Mouse (Mus musculus) megakaryocyte, embryonic 14.5 days (primary cell): Measurements from ENCODE around the gene Methig1. TPM values are rescaled to one million over a fixed set of nuclear protein-coding genes. Genes with fewer than 3 reads are reported as not detected.
"Not testable (repeated sequence)": the region's sequence is repeated elsewhere in the genome, so short reads cannot be mapped to it uniquely, and the experiment has no call there.

Experiments
- H3K27me3 ChIP-seq: replicated peaks from 2 replicates; pipeline ENCODE3; 2012; ENCODE audit warnings: inconsistent platforms
- H3K36me3 ChIP-seq: replicated peaks from 2 replicates; pipeline ENCODE3; 2012; ENCODE audit warnings: low read length, inconsistent platforms, mixed read lengths
- H3K4me1 ChIP-seq: 2 replicates; pipeline ENCODE4 v1.6.1; 2012; ENCODE audit warnings: inconsistent platforms
- H3K4me3 ChIP-seq: replicated peaks from 2 replicates; pipeline ENCODE3; 2012; ENCODE audit warnings: moderate library complexity, mild to moderate bottlenecking, inconsistent platforms
- H3K9me3 ChIP-seq: 2 replicates; pipeline ENCODE4 v1.6.1; 2012; ENCODE audit warnings: inconsistent platforms
- FLI1 ChIP-seq: IDR thresholded peaks from 2 replicates; pipeline ENCODE4 v1.6.1; 2012; ENCODE audit warnings: low read length, inconsistent platforms, mixed read lengths
- GATA1 ChIP-seq: IDR thresholded peaks from 3 replicates; pipeline ENCODE4 v1.6.1; 2012; ENCODE audit warnings: mixed read lengths, low read length, inconsistent platforms, borderline replicate concordance
- polyA plus RNA-seq: library from polyadenylated mRNA; stranded (reverse); fragments of >175 nt; gene quantifications from 2 replicates; pipeline ENCODE4 v1.2.3, GENCODE M21; 2012; ENCODE audit warnings: low replicate concordance; ENCODE audit not compliant: insufficient read depth

Methig1 gene
- polyA plus RNA-seq, 1 experiment = not detected

DNA sequence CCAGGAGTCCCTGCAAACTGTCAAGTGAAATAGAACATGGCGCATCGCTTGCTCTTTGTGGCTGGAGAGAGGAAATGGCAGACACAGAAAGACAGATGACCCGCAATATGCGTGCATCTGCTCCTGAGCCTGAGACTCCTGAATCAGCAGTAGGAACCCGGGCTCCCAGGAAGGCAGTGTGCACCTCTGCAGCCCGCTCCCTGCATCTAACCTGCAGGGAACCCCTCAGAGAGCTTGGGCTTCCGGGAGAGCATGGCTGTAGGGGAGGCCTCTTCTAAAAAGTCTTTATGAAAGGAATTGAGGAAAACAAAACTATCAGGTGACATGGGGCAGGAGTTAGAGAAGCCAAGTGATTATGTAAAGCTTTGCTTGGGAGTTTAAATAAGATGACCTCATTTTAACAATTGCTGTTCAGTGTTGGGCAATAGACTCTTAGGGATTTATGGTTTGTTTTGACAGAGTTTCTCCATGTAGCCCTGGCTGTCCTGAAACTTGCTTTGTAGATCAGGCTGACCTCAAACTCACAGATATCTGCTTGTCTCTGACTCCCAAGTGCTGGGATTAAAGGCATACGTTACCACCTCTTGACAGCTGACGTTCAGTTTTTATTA is 32.5 kb upstream of the Methig1 start:
- no peak overlapping the region for H3K4me3 ChIP-seq
- no peaks in the 10 kb centered on the region for H3K9me3 ChIP-seq
- no peaks in the 10 kb centered on the region for H3K36me3 ChIP-seq
- TF ChIP-seq FLI1 (no peak), GATA1 (no peak)
- peaks cover 27% of the 10 kb centered on the region for H3K4me1 ChIP-seq
- H3K27me3 ChIP-seq = peaks cover 2% of the 10 kb centered on the region

GRCm38 (mm10) chr15:100321134-100321533 is 31.8 kb upstream of the Methig1 start:
- H3K4me1 ChIP-seq = peaks cover 27% of the 10 kb centered on the region
- H3K36me3 ChIP-seq = no peaks in the 10 kb centered on the region
- H3K27me3 ChIP-seq = peaks cover 6% of the 10 kb centered on the region
- no peaks in the 10 kb centered on the region for H3K9me3 ChIP-seq
- no peak overlapping the region for H3K4me3 ChIP-seq
- TF ChIP-seq FLI1 = no peak
- TF ChIP-seq GATA1 = no peak

GRCm38 (mm10) chr15:100324021-100324591 is 28.8 kb upstream of the Methig1 start:
- TF ChIP-seq FLI1 (no peak), GATA1 (no peak)
- H3K36me3 ChIP-seq = no peaks in the 10 kb centered on the region
- H3K4me1 ChIP-seq = peaks cover 20% of the 10 kb centered on the region
- H3K4me3 ChIP-seq = no peak overlapping the region
- peaks cover 8% of the 10 kb centered on the region for H3K27me3 ChIP-seq
- no peaks in the 10 kb centered on the region for H3K9me3 ChIP-seq

DNA sequence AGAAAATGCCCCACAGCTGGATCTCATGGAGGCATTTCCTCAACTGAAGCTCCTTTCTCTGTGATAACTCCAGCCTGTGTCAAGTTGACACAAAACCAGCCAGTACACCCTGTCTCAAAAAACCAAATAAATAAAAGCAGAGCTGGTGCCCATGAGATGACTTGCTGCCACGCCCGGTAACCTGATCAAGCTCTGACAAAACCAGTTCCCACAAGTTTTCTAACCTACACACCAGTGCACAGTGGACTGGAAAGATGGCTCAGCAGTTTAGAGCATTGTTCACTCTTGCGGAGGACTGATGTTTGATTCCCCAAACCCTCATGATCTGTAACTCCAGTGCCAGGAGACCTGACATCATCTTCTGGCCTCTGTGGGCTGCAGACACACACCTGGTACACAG is 27.7 kb upstream of the Methig1 start:
- Histone ChIP-seq H3K36me3 (no peaks in the 10 kb centered on the region), H3K4me3 (no peak overlapping the region), H3K9me3 (no peaks in the 10 kb centered on the region), H3K27me3 (peaks cover 8% of the 10 kb centered on the region), H3K4me1 (peaks cover 12% of the 10 kb centered on the region)
- no peak for TF ChIP-seq FLI1
- no peak for TF ChIP-seq GATA1

GRCm38 (mm10) chr15:100328089-100328488 is 24.9 kb upstream of the Methig1 start:
- H3K36me3 ChIP-seq, H3K4me3 ChIP-seq, H3K9me3 ChIP-seq, H3K27me3 ChIP-seq: not testable (repeated sequence)
- H3K4me1 ChIP-seq = peaks cover 13% of the 10 kb centered on the region; the same call in 1 of the 2 replicates

- not testable (repeated sequence) for H3K4me1 ChIP-seq, H3K4me3 ChIP-seq
Observed at GRCm38 (mm10) chr15:100329336-100329735, 23.6 kb upstream of the Methig1 start.

GRCm38 (mm10) chr15:100330739-100331138 is 22.2 kb upstream of the Methig1 start:
- no peak for TF ChIP-seq GATA1
- no peak for TF ChIP-seq FLI1
- Histone ChIP-seq H3K9me3 (no peaks in the 10 kb centered on the region), H3K36me3 (no peaks in the 10 kb centered on the region), H3K27me3 (peaks cover 4% of the 10 kb centered on the region), H3K4me1 (peaks cover 7% of the 10 kb centered on the region; the same call in 1 of the 2 replicates), H3K4me3 (no peak overlapping the region)

More at GRCm38 (mm10) chr15:100329336-100329735, 23.6 kb upstream of the Methig1 start:
- not testable (repeated sequence) for H3K9me3 ChIP-seq, H3K27me3 ChIP-seq, H3K36me3 ChIP-seq

GRCm38 (mm10) chr15:100332077-100332961 is 20.6 kb upstream of the Methig1 start:
- not testable (repeated sequence) for H3K9me3 ChIP-seq, H3K27me3 ChIP-seq, H3K36me3 ChIP-seq, H3K4me3 ChIP-seq, H3K4me1 ChIP-seq

GRCm38 (mm10) chr15:100334629-100335028 is 18.3 kb upstream of the Methig1 start, which contains the start of gene Mettl7a3:
Mettl7a3 (plus strand) TSS chr15:100334929.
- Histone ChIP-seq H3K27me3 (no peaks in the 10 kb centered on the region), H3K4me1 (peaks cover 4% of the 10 kb centered on the region; the same call in 1 of the 2 replicates), H3K36me3 (no peaks in the 10 kb centered on the region), H3K4me3 (no peak within 1 kb of the TSS), H3K9me3 (no peaks in the 10 kb centered on the region)
- TF ChIP-seq FLI1 = no peak
- no peak for TF ChIP-seq GATA1

GRCm38 (mm10) chr15:100337328-100337727 is 15.6 kb upstream of the Methig1 start:
- not testable (repeated sequence) for H3K27me3 ChIP-seq, H3K9me3 ChIP-seq, H3K4me3 ChIP-seq, H3K4me1 ChIP-seq, H3K36me3 ChIP-seq

GRCm38 (mm10) chr15:100337847-100338246 is 15.1 kb upstream of the Methig1 start:
- not testable (repeated sequence) for H3K36me3 ChIP-seq, H3K4me3 ChIP-seq, H3K27me3 ChIP-seq, H3K4me1 ChIP-seq, H3K9me3 ChIP-seq

- H3K36me3 ChIP-seq, H3K9me3 ChIP-seq, H3K27me3 ChIP-seq, H3K4me3 ChIP-seq, H3K4me1 ChIP-seq: not testable (repeated sequence)
Observed at GRCm38 (mm10) chr15:100341314-100341980, 11.5 kb upstream of the Methig1 start.
